Mouse (Mus musculus): ENCODE results near the gene Cxcr6. TPM values are rescaled to one million over a fixed set of nuclear protein-coding genes. Genes with fewer than 3 reads are reported as not detected.

Cxcr6 gene
- 0.16 and 0.19 TPM in 2 replicates for polyA plus RNA-seq (2014; fragmentation: Nextera tagmentation; extraction: Ambion mirVana)

DNA sequence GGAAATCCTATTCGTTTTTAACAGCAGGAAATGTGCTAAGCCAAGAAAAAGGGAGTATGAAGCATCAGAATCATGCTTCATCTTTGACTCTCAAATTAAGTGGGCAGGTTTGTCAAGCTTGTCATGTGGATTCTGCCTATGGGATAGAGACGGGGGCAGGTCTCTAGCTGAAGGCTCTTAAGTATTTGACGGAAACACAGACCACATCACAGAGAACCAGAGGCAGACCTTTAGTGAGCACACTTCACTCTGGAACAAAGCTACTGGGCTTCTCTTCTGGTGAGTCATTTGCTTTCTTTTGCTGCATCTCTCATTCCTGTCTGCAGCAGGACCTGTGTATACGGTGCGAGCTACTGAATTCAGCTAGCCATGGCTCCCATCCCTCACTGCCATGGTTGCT is at the start of gene Cxcr6:
TSS of gene Cxcr6 (plus strand) at position 209 of the 400 bp plus-strand sequence.
- H3K4me2 ChIP-seq: no peak within 1 kb of the TSS
- no peak within 1 kb of the TSS for H3K9ac ChIP-seq (ENCODE audit: low read length)
- H3K4me3 ChIP-seq (ENCODE audit: low read depth, low read length): no peak within 1 kb of the TSS
- DNase-seq (ENCODE audit: low spot score, missing footprints) (no peak), ATAC-seq (ENCODE audit: low FRiP score) (no peak)
- H3K9me3 ChIP-seq (ENCODE audit: control insufficient read depth, low read length): no peaks in the 10 kb centered on the region
- H3K27me3 ChIP-seq (ENCODE audit: control insufficient read depth, insufficient read depth, low read length): no peaks in the 10 kb centered on the region
- H3K27ac ChIP-seq (ENCODE audit: low read depth, low read length): no peak within 1 kb of the TSS
- no peaks in the 10 kb centered on the region for H3K4me1 ChIP-seq (ENCODE audit: control insufficient read depth, insufficient read depth, low read length)
- 87% methylated on average over 5 of the region's 5 CpGs for WGBS
- no peaks in the 10 kb centered on the region for H3K36me3 ChIP-seq (ENCODE audit: control insufficient read depth, insufficient read depth, low read length)

DNA sequence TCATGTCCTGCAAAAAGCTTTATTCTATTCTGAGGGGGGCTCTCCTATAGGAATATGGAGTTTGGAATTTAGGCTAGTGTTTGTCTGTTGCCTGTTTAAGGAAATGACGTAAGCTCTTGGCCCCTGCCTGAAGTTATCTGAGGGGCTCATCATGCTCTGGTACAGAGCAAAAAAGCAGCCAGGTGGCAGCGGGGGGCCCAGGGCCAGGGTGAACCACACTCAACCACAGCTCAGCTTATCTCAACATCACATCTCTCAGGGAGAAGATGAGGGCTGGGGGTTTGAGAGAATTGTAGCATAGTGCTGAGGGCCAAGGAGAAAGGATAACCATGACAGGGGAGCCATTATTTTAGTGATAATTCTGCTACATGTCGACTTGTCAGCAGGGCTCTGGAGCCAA is 49.5 kb upstream of the Cxcr6 start:
- Histone ChIP-seq H3K36me3 (ENCODE audit: control insufficient read depth, insufficient read depth, low read length) (no peaks in the 10 kb centered on the region), H3K27me3 (ENCODE audit: control insufficient read depth, insufficient read depth, low read length) (no peaks in the 10 kb centered on the region), H3K9ac (ENCODE audit: low read length) (no peak overlapping the region), H3K27ac (ENCODE audit: low read depth, low read length) (no peak overlapping the region), H3K4me2 (no peak overlapping the region), H3K4me1 (ENCODE audit: control insufficient read depth, insufficient read depth, low read length) (no peaks in the 10 kb centered on the region), H3K9me3 (ENCODE audit: control insufficient read depth, low read length) (no peaks in the 10 kb centered on the region), H3K4me3 (ENCODE audit: low read depth, low read length) (no peak overlapping the region)
- DNase-seq (ENCODE audit: low spot score, missing footprints): no peak
- WGBS: 81% methylated on average over 3 of the region's 3 CpGs
- no peak for ATAC-seq (ENCODE audit: low FRiP score)

DNA sequence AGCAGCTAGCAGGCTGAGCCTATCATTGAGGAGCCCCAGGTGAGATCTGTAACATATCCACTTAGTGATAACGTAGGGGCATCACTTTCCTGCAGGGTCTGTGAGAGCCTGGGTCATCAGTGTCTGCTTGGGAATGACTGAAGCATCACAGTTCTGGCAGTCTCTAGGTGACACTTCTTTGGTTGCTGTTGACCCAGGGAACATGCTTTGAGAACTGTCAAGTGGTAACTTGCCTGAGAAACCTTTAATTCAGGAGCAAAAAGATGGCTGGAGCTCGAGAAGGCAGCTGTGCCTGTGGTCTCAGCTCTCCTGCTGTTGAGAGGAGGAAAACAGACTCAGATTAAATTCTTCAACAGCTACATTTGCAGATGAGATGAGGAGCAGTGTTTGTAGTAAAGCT is 48.9 kb upstream of the Cxcr6 start:
- no peak for ATAC-seq (ENCODE audit: low FRiP score)

DNA sequence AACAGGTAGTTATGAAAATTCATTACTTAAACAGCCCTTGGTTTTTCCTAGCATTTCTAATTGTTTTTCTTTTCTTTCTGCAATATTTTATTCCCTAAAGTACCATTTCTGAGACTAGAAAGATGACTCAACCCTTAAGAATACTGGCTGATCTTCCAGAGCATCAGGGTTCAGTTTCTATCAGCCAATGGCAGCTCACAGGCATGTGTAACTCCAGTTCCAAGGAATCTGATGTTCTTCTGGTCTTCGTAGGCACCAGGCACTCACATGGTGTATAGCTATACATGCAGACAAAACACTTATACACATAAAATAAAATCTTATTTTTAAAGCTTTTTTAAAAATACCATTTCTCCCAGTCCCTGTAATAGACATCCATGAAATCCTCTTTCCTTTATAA is 48.1 kb upstream of the Cxcr6 start:
- H3K27me3 ChIP-seq (ENCODE audit: control insufficient read depth, insufficient read depth, low read length): no peaks in the 10 kb centered on the region
- no peak overlapping the region for H3K4me3 ChIP-seq (ENCODE audit: low read depth, low read length)
- WGBS: 78% methylated on average over 1 of the region's 1 CpGs
- no peak overlapping the region for H3K27ac ChIP-seq (ENCODE audit: low read depth, low read length)
- ATAC-seq (ENCODE audit: low FRiP score) (no peak), DNase-seq (ENCODE audit: low spot score, missing footprints) (no peak)
- no peak overlapping the region for H3K9ac ChIP-seq (ENCODE audit: low read length)
- no peaks in the 10 kb centered on the region for H3K36me3 ChIP-seq (ENCODE audit: control insufficient read depth, insufficient read depth, low read length)
- H3K9me3 ChIP-seq (ENCODE audit: control insufficient read depth, low read length): no peaks in the 10 kb centered on the region
- no peaks in the 10 kb centered on the region for H3K4me1 ChIP-seq (ENCODE audit: control insufficient read depth, insufficient read depth, low read length)
- H3K4me2 ChIP-seq: no peak overlapping the region

More for the DNA sequence above, 48.9 kb upstream of the Cxcr6 start:
- no peak overlapping the region for H3K9ac ChIP-seq (ENCODE audit: low read length)
- H3K27ac ChIP-seq (ENCODE audit: low read depth, low read length): no peak overlapping the region
- no peaks in the 10 kb centered on the region for H3K36me3 ChIP-seq (ENCODE audit: control insufficient read depth, insufficient read depth, low read length)
- H3K4me1 ChIP-seq (ENCODE audit: control insufficient read depth, insufficient read depth, low read length): no peaks in the 10 kb centered on the region
- no peak overlapping the region for H3K4me2 ChIP-seq
- no peaks in the 10 kb centered on the region for H3K9me3 ChIP-seq (ENCODE audit: control insufficient read depth, low read length)
- no peak for DNase-seq (ENCODE audit: low spot score, missing footprints)
- WGBS: 62% methylated on average over 2 of the region's 2 CpGs
- no peaks in the 10 kb centered on the region for H3K27me3 ChIP-seq (ENCODE audit: control insufficient read depth, insufficient read depth, low read length)
- no peak overlapping the region for H3K4me3 ChIP-seq (ENCODE audit: low read depth, low read length)

DNA sequence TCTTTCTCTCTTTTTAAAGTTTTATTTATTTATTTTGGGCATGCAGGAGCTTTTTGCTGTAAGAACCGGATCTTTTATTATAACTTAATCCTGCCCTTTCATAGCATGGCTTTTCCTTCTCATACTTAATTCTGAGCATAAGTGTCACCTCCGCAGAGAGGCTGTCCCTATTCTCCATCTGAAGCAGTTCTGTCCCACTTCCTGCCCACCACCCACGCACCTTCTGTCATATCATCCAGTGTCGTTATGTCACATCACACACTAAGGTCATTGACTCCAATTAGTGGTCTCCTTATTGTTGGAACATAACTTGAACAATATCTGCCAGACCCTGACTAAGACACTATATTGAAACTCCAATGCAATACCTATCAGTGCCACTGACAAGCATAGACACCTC is 47.6 kb upstream of the Cxcr6 start:
- 80% methylated on average over 4 of the region's 4 CpGs for WGBS
- ATAC-seq (ENCODE audit: low FRiP score): no peak
- Histone ChIP-seq H3K27me3 (ENCODE audit: control insufficient read depth, insufficient read depth, low read length) (no peaks in the 10 kb centered on the region), H3K4me1 (ENCODE audit: control insufficient read depth, insufficient read depth, low read length) (no peaks in the 10 kb centered on the region), H3K9me3 (ENCODE audit: control insufficient read depth, low read length) (no peaks in the 10 kb centered on the region), H3K4me2 (no peak overlapping the region), H3K36me3 (ENCODE audit: control insufficient read depth, insufficient read depth, low read length) (no peaks in the 10 kb centered on the region), H3K27ac (ENCODE audit: low read depth, low read length) (no peak overlapping the region), H3K9ac (ENCODE audit: low read length) (no peak overlapping the region), H3K4me3 (ENCODE audit: low read depth, low read length) (no peak overlapping the region)
- DNase-seq (ENCODE audit: low spot score, missing footprints): no peak

DNA sequence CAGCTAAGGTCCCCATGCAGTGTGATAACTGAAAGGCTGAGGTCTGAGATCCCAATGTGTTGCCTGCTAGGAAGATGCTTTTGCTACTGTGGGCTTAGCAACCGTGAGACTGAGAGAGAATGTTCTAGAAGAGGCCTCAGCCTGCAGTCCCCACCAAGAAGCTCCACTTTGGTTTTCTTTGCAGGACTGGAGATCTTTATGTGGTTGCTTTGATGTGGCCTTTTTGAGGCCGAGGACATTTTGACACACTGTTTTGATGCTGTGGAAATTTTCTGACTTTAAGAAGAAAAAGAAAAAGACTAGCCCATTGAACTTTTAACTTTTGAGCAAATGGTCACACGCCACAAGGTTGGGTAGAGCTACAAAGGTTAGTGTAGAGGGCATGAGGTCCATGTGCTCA is 45.5 kb upstream of the Cxcr6 start:
- no peak overlapping the region for H3K27ac ChIP-seq (ENCODE audit: low read depth, low read length)
- ATAC-seq (ENCODE audit: low FRiP score): no peak

DNA sequence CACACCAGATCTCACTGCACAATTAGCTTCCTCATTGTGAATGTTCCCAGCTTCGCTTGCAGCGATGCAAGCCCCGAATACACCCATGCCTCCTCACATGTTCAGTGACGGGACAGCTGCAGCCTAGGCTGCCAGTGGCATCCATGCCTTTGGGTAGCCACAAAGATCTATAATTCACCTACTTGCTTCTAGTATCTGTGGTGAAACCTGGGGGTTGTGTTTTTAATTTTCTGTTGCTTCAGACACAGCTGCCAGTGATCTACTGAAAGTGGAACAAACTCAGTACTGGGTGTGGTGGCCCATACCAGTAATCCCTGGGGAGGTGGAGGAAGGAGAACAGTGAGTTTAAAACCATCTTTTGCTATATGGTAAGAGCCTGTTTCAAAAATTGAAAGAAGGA is 43.4 kb upstream of the Cxcr6 start:
- ATAC-seq (ENCODE audit: low FRiP score) (no peak), DNase-seq (ENCODE audit: low spot score, missing footprints) (no peak)
- Histone ChIP-seq H3K9me3 (ENCODE audit: control insufficient read depth, low read length) (no peaks in the 10 kb centered on the region), H3K9ac (ENCODE audit: low read length) (no peak overlapping the region), H3K27me3 (ENCODE audit: control insufficient read depth, insufficient read depth, low read length) (no peaks in the 10 kb centered on the region), H3K36me3 (ENCODE audit: control insufficient read depth, insufficient read depth, low read length) (no peaks in the 10 kb centered on the region), H3K4me1 (ENCODE audit: control insufficient read depth, insufficient read depth, low read length) (no peaks in the 10 kb centered on the region), H3K27ac (ENCODE audit: low read depth, low read length) (no peak overlapping the region), H3K4me3 (ENCODE audit: low read depth, low read length) (no peak overlapping the region), H3K4me2 (no peak overlapping the region)
- 86% methylated on average over 4 of the region's 4 CpGs for WGBS

More for the DNA sequence above, 45.5 kb upstream of the Cxcr6 start:
- Histone ChIP-seq H3K4me1 (ENCODE audit: control insufficient read depth, insufficient read depth, low read length) (no peaks in the 10 kb centered on the region), H3K4me3 (ENCODE audit: low read depth, low read length) (no peak overlapping the region), H3K27me3 (ENCODE audit: control insufficient read depth, insufficient read depth, low read length) (no peaks in the 10 kb centered on the region), H3K36me3 (ENCODE audit: control insufficient read depth, insufficient read depth, low read length) (no peaks in the 10 kb centered on the region), H3K9ac (ENCODE audit: low read length) (no peak overlapping the region), H3K9me3 (ENCODE audit: control insufficient read depth, low read length) (no peaks in the 10 kb centered on the region), H3K4me2 (no peak overlapping the region)
- WGBS: 85% methylated on average over 3 of the region's 3 CpGs
- DNase-seq (ENCODE audit: low spot score, missing footprints): no peak

DNA sequence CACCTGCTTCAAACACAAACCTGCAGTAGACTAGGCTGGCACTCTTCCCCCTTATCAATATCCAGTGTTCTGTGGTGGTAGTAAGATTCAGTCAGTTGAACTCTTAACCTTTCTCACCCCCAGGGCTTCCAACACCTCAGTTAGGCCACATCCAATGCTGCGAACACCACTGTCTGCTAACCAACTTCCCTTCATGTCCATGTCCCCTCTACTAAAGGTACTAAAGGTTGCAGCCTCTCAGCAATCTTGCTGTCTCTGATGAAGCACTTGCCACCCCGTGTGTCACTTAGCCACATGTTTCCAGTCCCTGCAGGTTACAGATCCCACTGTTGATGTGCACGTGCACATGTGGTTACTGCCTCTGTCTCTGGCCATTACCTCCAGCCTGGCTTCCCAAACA is 42.5 kb upstream of the Cxcr6 start:
- no peaks in the 10 kb centered on the region for H3K27me3 ChIP-seq (ENCODE audit: control insufficient read depth, insufficient read depth, low read length)
- ATAC-seq (ENCODE audit: low FRiP score) (no peak), DNase-seq (ENCODE audit: low spot score, missing footprints) (no peak)
- no peak overlapping the region for H3K4me3 ChIP-seq (ENCODE audit: low read depth, low read length)
- no peak overlapping the region for H3K9ac ChIP-seq (ENCODE audit: low read length)
- no peaks in the 10 kb centered on the region for H3K4me1 ChIP-seq (ENCODE audit: control insufficient read depth, insufficient read depth, low read length)
- no peak overlapping the region for H3K27ac ChIP-seq (ENCODE audit: low read depth, low read length)
- H3K9me3 ChIP-seq (ENCODE audit: control insufficient read depth, low read length): no peaks in the 10 kb centered on the region
- no peak overlapping the region for H3K4me2 ChIP-seq
- H3K36me3 ChIP-seq (ENCODE audit: control insufficient read depth, insufficient read depth, low read length): no peaks in the 10 kb centered on the region
- WGBS: 80% methylated on average over 3 of the region's 3 CpGs

DNA sequence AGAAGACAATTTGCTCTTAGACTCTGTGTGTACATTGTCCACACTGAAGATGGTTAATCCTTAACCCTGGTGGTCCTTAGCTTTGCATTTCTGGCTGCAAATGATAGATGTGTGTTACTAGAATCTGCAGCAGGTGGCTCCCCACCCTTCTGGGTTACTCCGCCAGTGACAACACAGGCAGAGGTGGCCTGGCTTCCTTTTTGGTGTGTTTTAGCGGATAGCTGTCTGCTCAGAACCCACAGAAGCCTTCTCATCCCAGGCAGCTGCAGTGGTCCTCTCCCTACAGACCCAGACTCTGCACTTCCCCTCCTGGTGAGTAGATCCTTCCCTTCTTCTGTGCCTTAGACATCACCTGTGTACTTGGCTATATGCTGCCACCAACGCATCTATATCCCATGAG is 39.3 kb upstream of the Cxcr6 start:
- 77% methylated on average over 3 of the region's 3 CpGs for WGBS
- no peak for DNase-seq (ENCODE audit: low spot score, missing footprints)
- Histone ChIP-seq H3K4me2 (no peak overlapping the region), H3K4me1 (ENCODE audit: control insufficient read depth, insufficient read depth, low read length) (no peaks in the 10 kb centered on the region), H3K27me3 (ENCODE audit: control insufficient read depth, insufficient read depth, low read length) (no peaks in the 10 kb centered on the region), H3K9me3 (ENCODE audit: control insufficient read depth, low read length) (no peaks in the 10 kb centered on the region), H3K27ac (ENCODE audit: low read depth, low read length) (no peak overlapping the region), H3K36me3 (ENCODE audit: control insufficient read depth, insufficient read depth, low read length) (no peaks in the 10 kb centered on the region), H3K4me3 (ENCODE audit: low read depth, low read length) (no peak overlapping the region), H3K9ac (ENCODE audit: low read length) (no peak overlapping the region)
- ATAC-seq (ENCODE audit: low FRiP score): no peak

DNA sequence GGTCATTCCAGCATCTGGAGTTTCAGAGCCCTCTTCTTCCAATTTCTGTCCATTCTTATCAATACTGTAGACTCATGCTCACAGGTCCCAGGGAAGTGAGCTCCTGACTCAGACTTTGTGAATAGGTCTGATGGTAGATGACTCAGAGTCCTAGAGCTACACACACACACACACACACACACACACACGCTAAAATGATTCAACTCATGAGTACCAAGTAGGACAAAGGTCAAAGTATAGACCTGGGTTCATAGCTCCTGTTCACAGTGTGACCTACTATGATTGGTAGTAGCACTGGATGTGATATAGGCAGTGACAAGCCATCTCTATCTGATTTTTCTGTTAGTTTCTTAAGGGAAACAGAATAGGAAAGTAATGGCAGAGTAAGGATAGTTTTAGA is 37.8 kb upstream of the Cxcr6 start:
- no peak overlapping the region for H3K4me2 ChIP-seq
- ATAC-seq (ENCODE audit: low FRiP score) (no peak), DNase-seq (ENCODE audit: low spot score, missing footprints) (no peak)
- H3K9me3 ChIP-seq (ENCODE audit: control insufficient read depth, low read length): no peaks in the 10 kb centered on the region
- H3K9ac ChIP-seq (ENCODE audit: low read length): no peak overlapping the region
- H3K4me3 ChIP-seq (ENCODE audit: low read depth, low read length): no peak overlapping the region
- no peaks in the 10 kb centered on the region for H3K27me3 ChIP-seq (ENCODE audit: control insufficient read depth, insufficient read depth, low read length)
- 85% methylated on average over 1 of the region's 1 CpGs for WGBS
- H3K4me1 ChIP-seq (ENCODE audit: control insufficient read depth, insufficient read depth, low read length): no peaks in the 10 kb centered on the region
- H3K36me3 ChIP-seq (ENCODE audit: control insufficient read depth, insufficient read depth, low read length): no peaks in the 10 kb centered on the region
- no peak overlapping the region for H3K27ac ChIP-seq (ENCODE audit: low read depth, low read length)

Measured in midbrain, embryonic 11.5 days (tissue).